Mouse (Mus musculus) left cerebral cortex, adult 18-20 months (tissue): ENCODE measurements around the gene Gk5. TPM values are rescaled to one million over a fixed set of nuclear protein-coding genes. Genes with fewer than 3 reads are reported as not detected.
"Not testable (repeated sequence)": the region's sequence is repeated elsewhere in the genome, so short reads cannot be mapped to it uniquely, and the experiment has no call there.

Source experiments
- DNase-seq, 2 experiments: peaks; one replicate each; pipeline ENCODE4 v3.0.0; 2021 to 2022; ENCODE audit warnings: low spot score in 2 of 2, mixed read lengths in 1 of 2
- long read RNA-seq, 2 experiments: library from polyadenylated mRNA; stranded (forward); transcript quantifications; one replicate each; pipeline ENCODE4 v2.0.0; 2021
- total RNA-seq, 2 experiments: library from RNA; stranded (reverse); gene quantifications; 2 replicates each; pipeline ENCODE4 v1.2.3; 2021

Gene Gk5
- 1 to 10 TPM; 3.4 to 4.2 TPM for total RNA-seq
- long read RNA-seq, experiment 1, partial matches to known transcripts = 0 of 1 reads
- long read RNA-seq, experiment 1, other reads (novel, unspliced or antisense) = 0 of 1 reads
- long read RNA-seq, experiment 2, partial matches to known transcripts = 0 of 1 reads
- long read RNA-seq, experiment 2, other reads (novel, unspliced or antisense) = 1 of 1 reads

DNA sequence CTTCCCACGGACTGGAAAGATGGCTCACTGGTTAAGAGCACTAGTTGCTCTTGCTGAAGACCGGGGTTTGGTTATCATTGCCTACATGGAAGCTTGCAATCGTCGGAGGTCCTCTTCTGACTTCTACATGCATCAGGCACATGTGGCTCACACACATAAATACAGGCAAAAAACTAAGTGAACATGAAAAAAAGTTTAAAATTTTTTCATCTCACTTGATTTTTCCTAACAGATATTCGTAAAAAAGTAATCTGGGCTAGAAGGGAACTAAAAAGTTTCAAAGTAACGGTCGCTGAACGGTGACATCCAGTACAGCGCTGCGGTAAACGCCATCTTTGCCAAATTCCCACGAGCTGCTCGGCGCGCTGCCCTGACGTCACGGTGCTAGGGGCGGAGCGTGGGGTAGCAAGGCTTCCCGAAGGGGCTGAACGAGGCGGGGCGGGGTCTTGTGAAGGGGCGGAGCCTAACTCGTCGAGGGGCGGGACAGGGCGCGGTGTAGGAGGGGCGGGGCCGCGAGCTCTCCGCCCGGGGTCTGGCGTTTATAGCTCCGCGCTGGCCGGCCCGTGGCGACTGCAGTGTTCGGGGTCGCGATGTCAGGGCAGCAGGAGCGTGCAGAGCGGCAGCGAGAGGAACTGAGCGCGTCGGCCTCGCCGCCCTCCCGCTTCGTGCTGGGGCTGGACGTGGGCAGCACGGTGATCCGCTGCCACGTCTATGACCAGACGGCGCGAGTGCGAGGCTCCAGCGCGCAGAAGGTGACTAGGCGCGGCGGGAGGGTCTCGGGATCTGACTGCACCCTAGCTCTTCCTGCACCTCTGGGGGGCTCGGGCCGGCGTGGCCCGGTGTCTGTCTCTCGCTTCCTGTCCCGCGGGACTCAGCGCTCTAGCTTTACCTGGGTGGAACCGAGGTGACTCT, at the start of gene Gk5:
Gene Gk5 (plus strand): TSS at position 502 of the 912 bp plus-strand sequence.
- DNase-seq = peak; percentile 96 to 98

DNA sequence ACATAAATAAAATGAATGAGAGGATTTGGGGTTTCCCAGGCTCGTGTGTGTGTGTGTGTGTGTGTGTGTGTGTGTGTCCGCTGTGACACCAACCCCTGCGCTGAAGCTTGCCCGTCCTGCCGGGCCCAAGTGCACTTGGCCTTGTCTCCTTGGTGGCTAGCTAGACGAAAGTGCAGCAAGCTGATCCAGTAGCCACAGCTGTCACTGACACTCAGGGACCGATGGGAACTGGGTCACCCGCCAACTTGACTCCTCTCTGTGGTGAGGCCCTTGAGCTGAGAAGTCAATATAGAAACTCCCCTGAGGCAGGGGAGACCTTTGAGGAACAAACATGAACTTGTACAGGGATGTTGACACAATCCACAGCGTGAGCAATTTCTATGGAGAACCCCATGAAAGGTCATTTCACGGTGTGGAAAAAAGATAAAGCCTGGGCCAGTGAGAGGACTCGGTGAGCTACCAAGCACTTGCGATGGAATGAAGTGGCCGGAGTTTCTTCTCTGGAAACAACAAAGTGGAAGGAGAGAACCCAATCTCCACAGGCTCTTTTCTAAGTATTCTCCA, 40.3 kb upstream of the Gk5 start:
- DNase-seq = no peak

DNA sequence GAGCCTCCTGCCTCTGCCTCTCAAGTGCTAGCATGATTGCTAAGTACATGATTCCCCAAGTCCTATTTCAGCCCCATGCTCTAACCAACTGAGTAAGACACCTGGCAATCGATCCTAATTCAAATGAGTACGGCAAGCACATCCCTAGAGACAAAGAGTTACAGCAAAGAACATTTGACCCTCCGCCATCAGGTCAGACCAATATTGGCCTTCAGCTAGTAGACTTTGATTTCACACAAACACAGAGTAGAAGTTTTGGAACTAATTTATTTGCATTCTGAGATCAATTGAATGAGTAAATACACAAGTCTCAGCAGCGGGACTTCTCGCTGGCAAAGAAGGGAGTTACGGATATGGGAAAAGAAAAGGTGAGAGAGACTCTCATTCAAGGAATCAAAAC, 33.9 kb upstream of the Gk5 start:
- no peak for DNase-seq

DNA sequence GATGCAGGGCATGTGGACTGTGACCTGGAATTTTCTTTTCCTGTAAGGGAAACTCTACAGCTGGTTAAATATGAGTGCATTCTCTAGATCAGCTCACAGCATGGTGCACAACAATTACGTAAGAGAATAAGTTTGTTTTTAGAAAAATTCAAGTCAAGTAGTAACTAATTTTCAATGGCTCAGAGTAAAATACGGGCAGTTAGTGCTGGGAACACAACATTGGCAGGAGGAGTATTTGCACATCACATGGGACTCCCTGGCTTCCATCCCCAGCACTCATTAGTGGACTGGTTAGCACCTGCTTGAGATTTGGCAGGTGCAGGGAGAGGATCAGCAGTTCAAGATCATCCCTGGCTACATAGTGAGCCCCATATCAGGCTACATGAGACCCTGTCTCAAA, 31.5 kb upstream of the Gk5 start:
- DNase-seq = no peak

DNA sequence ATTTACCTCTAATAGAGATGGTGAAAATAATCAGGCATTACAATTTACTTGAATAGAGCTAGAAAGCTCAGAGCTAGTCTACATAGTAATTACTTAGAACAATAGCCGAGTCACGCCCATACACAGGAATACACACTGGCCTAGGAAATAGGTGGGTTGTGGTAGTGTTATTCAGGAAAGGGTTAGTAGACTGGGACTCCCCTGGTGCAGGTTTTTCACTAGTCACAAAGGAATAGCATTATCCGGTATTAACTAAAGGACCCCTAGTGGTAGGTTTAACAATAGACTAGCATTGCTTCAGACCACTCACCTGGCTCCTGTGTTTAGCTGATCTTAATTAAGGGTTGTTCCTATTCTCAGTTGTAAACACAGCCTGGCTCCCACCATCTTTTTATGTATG, 30.7 kb upstream of the Gk5 start:
- DNase-seq = not testable (repeated sequence)

DNA sequence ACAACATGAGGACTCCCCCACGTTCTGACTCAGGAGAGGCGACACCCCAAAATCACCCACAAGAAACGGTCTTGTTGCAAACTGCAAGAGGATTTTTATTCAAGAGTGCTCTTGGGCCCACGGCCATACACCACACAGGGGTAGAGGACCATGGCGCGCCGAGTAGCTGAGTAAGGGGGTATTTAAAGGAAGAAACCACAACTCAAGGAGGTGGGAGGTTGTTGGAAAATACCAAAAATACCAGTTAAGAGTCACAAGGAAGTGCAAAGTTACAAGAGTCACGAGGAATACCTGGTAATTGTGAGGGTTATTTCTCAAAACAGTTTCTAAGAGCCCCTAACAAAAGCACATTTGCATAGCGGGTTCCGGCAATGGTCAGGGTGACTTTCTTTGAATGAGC, 26.5 kb upstream of the Gk5 start:
- DNase-seq = not testable (repeated sequence)

DNA sequence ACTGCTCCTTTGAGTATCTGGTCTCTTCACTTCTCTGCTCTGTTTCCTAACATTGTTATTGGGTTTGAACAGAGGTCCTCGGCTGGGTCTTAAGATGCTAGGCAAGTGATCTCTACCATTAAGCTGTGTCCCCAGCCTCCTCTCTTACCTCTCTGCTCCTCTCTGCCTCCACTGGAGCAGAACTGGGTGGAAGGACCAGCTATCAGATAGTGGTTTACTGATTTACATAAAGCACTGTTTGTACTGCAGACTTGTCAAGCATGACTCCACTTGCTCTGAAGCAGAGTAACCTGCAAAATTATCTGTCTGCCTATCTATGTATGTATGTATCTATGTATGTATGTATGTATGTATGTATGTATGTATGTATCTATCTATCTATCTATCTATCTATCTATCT, 25.9 kb upstream of the Gk5 start:
- DNase-seq = no peak

DNA sequence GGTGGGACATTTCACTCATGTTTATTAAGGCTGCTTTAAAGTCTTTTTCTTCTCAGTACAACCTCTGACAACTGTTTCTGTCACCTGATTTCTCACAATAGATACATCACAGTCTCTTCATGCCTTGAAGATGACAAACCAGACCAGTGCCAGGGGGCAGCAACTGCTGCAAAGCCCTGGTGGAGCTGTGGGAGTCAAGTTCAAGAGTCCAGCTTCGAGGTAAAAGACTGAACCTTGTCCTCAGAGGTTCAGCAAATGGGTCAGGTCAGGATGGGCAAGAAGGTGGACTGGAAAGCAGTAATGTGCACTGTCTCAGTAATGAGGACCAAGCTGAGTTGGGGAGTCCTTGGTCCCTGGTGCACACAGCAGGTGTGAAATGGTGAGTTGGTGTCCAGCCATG, 24.8 kb upstream of the Gk5 start:
- DNase-seq = no peak

DNA sequence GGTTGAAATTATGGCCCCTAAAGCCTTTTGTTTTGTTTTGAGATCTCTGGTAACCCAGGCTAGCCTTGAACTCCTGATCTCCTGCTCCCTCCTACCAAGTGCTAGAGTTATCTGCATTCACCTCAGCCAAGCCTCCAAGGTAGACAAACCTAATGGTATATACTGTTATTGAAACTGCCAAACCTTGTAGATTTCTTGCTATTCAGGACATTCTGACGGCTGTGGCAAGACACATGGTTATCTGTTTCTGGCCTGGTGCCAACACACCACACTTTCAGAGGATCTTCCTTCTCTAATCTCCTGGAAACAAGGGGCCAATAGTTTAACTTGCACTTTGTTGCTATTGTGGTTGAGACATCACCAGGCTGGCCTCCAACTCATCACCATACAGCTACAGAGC, 24.0 kb upstream of the Gk5 start:
- DNase-seq = no peak

DNA sequence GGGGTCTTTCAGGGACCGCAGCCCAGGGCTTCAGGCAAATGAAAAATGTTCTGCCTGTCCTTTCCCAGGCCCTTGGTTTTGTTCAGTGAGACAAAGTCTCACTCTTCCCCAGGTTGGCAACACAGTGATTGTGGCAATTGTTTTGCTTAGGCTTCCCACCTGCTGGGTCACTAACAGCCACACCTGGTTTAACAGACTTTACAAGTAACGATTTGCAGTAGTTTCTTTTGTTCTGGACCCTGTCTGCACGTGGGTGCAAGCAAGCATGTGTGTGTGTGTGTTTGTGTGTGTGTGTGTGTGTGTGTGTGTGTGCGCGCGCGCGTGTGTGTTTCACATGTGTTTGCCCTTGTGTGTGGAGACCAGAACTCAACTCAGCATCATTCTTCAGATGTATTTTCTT, 16.3 kb upstream of the Gk5 start:
- DNase-seq = no peak

DNA sequence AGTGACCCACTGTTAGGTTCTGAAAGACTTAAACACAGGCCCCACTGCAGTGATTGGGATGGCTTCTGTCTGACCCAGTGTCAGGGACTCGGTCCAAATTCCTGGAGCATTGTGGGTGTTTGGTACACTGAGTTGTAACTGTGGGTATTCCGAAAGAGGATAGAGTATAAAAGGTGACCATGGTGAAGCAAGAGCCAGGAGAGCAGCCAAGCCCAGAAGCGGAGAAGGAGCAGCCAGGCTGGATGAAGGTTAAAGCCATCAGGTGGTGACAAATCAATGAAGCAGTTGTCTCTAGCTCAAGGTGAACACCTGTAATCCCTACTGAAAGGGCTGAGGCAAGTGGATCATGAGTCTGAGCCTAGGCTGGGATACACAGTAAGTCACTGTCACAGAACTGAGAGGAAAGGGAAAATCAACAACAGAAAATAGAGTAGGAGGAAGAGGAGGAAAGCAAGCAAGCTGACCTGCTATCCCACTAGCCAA, 6.2 kb upstream of the Gk5 start:
- DNase-seq = no peak

DNA sequence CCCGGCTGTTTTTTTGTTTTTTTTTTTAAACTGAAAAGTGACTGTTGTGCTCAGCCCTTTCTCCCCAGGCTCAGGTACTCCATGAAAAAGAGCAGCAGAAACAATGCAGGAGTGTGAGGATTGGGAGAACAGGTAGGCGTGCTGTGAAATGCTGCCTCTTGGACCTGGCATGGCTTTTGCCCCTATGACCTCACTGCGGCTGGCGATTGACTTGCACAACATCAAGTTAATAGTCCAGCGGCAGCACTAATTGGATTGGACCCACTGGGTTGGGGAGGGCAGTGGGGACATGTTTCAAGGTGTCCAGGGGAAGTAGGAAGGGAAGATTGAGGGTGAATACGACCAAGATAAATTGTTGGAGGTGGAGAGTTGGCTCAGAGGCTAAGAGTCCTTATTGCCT, 2.4 kb upstream of the Gk5 start:
- DNase-seq = no peak

DNA sequence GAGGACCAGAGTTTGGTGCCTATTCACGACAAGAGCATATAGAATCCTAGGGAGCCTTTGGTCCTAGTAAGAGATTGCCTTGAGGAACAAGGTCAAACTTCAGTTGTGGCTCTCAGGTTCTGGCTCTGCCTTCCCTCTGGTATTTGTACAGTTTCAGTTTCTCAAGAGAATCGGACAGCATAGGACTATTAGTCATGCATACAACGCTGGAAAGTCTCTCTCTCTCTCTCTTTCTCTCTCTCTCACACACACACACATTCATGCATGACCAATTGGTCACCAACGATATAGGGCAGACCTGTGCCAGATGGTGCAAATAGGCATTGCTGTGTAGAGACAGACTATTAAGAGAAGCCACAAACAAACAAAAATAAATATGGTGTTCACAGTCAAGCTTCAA, 946 bp upstream of the Gk5 start:
- DNase-seq = no peak

DNA sequence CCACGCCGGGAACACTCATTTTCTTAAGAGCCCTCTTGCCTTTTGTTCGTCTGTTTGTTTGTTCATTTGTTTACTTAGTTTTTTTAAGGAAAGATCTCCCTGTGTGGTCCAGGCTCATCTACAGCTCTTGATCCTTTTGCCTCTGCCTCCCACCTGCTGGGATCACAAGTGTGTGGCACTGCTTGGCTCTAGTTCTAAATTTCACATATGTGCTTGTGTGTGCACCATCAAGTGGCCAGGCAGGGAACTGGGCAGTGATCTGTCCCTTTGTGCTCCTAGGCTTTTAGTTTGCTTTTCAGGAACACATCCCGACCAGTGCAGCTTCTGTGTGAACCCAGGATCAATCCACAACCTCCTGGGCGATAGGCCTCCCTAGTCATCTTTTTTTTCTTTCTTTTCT, 8.8 kb downstream of the Gk5 start:
- no peak for DNase-seq

DNA sequence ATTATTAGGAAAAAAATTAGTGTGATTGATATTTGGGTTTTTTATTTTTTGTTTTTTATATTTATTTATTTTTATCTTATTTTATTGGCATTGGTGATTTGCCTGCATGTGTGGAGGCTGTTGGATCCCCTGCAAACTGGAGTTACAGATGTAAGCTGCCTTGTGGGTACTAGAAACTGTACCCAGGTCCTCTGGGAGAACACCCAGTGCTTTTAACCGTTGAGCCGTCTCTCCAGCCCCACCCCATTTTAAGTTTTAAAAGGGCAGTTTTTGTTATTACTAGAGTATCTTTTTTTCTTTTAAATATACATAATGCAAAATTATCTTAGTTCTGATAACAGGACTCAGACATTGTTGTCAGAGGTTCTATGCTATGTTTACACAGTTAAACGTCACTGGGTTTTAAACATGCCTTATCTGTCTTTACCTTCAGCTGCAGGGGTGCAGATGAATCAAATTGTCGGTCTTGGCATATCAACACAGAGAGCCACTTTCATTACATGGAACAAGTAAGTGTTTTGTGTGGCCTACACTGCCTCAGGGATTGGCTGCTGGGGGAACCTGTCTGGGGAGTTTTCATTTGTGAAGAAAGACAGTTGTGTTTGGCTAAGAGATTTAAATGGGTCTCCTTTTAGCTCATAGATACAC, 13.9 kb downstream of the Gk5 start:
- DNase-seq = no peak

DNA sequence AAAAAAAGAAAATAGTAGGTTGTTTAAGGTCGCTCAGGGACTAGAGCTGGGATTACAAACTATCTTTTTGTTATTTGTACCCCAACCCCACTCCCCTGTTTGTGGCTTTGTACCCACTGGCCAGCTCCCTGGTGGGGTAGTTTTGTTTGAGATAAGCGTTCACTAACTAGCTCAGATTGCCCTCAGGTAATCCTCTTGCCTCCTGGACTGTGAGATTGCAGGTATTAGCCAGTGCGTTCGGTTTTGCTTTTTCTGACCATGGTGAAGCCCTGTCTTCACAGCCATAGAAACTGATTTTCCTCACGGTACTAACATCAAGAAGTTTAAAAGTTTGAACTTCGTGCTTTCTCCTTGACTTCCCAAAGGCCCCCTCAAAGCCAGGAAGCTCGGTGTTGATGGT, 15.3 kb downstream of the Gk5 start:
- DNase-seq = no peak

DNA sequence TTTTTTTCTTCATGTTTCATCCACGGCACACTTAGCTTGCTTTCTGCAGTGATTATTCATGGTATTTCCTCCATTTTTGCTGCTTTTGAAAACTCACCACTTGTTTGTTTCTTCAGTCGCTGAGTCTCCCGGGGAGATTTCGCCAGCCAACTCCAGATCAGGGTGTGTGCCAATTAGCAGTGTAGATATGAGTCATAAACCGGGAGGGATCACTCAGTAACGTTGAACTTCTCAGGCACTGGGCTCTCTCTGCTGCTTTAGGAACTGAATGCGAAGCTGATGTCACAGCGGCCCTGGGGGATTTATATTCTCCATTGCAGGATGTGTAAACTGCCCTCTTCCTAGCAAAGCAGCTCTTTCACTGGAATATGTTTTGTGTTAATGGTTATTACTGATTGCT, 15.8 kb downstream of the Gk5 start:
- DNase-seq = peak; percentile 35 to 36

DNA sequence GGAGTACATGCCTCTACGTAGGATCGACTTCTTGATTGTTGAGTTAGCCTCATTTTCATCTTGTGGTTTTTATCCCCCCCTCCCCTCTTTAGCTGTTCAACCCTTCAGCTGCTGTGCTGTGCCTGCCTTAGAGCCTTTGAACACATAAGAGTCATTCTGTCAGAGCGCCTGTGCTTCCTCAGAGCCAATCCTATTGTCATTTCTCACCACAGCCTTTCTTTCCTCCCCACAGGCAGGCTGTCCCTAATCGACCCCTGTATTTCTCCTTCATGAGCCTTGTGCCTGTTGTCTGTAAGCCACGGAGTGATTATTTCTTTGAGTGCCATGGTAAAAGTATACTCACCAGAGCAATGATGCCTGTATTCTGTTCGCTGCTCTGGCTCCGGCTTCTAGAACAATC, 16.3 kb downstream of the Gk5 start:
- DNase-seq = no peak

DNA sequence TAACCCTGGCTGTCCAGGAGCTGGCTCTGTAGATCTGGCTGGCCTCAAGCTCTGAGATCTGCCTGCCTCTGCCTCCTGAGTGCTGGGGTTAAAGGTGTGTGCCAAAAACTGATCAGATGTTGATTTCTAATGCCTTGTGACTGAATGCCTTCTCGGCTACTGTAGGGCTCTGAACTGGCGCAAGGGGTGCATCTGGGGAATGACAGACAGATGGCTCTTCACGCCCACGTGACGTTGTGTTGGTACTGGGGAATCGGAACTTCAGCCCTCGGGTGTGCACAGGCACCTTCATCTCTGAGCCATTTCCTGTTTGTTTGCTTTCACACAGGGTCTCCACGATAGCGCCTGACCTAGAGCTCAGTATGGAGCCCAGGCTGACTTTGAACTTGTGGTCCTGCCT, 19.8 kb downstream of the Gk5 start:
- DNase-seq = no peak

DNA sequence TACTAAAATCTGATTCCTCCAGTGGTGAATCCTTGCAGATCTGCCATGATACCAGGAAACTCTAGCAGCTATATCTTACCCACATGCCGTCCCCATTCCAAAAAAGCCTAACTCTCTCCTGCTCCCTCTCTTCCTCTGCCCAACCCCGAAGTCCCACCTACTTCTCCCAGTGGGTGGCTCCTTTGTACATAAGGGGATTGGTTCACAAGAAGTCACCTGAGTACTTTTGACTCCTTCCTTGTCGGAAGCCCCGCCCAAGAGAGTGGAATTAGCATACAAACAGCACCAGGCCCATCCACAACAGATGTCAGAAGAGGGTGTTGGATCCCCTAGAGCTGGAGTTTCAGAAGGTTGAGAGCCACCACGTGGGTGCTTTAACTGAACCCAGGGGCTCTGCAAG, 20.7 kb downstream of the Gk5 start:
- no peak for DNase-seq

DNA sequence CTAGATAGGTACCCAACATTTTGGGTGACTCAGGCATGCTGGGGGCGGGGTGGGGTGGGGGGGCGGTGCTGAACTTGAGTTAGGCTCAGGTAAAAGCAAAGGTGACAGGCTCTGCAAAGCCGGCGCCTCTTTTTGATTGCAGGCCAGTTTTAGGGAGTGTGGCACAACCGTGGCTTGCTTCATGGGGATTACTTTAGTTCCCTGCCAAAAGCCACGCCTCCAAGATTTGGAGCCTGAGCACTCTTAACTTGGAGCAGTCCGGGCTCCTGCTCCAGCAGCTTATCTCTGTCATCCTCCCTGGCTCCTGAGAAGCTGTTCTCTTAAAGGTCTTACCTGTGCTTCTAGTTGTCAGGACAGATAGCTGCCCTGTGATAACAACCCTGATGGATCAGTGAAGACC, 21.8 kb downstream of the Gk5 start:
- no peak for DNase-seq

DNA sequence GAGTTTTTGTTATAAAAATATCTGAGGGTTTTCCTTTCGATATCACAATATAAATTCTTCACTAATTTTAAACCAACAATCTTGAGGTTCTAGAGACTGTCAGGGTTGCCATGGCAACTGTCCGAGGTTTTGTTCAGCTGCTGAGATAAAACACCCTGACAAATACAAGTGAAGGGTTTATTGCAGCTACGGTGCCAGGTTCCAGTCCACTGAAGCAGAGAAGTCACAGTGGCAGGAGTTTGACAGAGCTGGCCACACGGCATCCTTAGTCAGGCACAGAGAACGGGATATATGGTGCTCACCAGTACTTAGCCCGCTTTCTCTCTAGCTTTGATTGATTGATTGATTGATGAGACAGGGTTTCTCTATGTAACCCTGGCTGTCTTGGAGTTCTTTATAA, 23.3 kb downstream of the Gk5 start:
- no peak for DNase-seq
